Mouse (Mus musculus) bone marrow, adult 2 months (tissue): ENCODE results near the gene Letmd1.

Source experiments
- CTCF ChIP-seq: fragments of 200-500 bp; IDR thresholded peaks from 2 replicates; pipeline ENCODE4 v1.5.1; 2011; ENCODE audit warnings: low read length, control low read depth; ENCODE audit not compliant: control insufficient read depth, insufficient read depth
- POLR2A ChIP-seq: fragments of 200-500 bp; IDR thresholded peaks from 2 replicates; pipeline ENCODE4 v1.6.1; 2011; ENCODE audit warnings: low read depth, mild to moderate bottlenecking, control low read depth, low read length, borderline replicate concordance; ENCODE audit not compliant: control insufficient read depth

DNA sequence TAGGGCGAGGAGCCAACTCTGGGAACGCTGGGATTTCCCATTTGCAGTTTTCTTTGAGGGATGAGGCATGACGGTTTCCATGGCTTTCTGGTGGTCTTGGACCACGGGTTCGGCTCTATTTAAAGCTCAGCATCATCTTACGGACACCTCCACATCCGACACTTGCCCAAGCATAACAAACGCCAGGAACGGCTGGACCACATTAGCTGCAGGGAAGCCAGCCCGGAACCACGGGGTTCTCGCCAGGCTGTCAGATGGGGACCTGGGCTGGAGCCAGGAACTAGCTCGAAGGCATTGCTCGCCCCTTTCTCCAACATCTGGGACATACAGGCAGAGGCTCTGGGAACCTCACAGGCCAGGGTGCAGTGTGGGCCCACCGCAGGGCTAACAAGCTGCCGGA is 17.6 kb upstream of the Letmd1 start:
- no peak for TF ChIP-seq POLR2A
- TF ChIP-seq CTCF = no peak
